Mouse (Mus musculus) testis, postnatal 10 days (tissue): ENCODE data around the gene Tspan11.
A peak's percentile ranks its signal among the peaks of the same experiment; 100 is the strongest.

Experiments used
- DNase-seq: peaks from one replicate; pipeline ENCODE4 v3.0.0; 2021; ENCODE audit warnings: low spot score

Gene Tspan11

GRCm38 (mm10) chr6:127877026-127877425 is 10.4 kb upstream of the Tspan11 start:
- DNase-seq = peak; percentile 51

- no peak for DNase-seq
Measured at GRCm38 (mm10) chr6:127879472-127879871, 7.9 kb upstream of the Tspan11 start.

GRCm38 (mm10) chr6:127886916-127887315 is 473 bp upstream of the Tspan11 start:
- no peak for DNase-seq

- DNase-seq = no peak
Measured at GRCm38 (mm10) chr6:127888581-127888980, 1.2 kb downstream of the Tspan11 start.

- no peak for DNase-seq
Measured at GRCm38 (mm10) chr6:127893611-127894010, 6.2 kb downstream of the Tspan11 start.

- DNase-seq = no peak
Measured at GRCm38 (mm10) chr6:127894999-127895398, 7.6 kb downstream of the Tspan11 start.

- no peak for DNase-seq
Measured at GRCm38 (mm10) chr6:127896425-127896824, 9.0 kb downstream of the Tspan11 start.

- no peak for DNase-seq
Measured at GRCm38 (mm10) chr6:127897342-127897741, 10.0 kb downstream of the Tspan11 start.

GRCm38 (mm10) chr6:127900062-127900461 is 12.7 kb downstream of the Tspan11 start:
- DNase-seq = no peak

- no peak for DNase-seq
Measured at GRCm38 (mm10) chr6:127901261-127901660, 13.9 kb downstream of the Tspan11 start.

- DNase-seq = no peak
Measured at GRCm38 (mm10) chr6:127901669-127902068, 14.3 kb downstream of the Tspan11 start.

GRCm38 (mm10) chr6:127902559-127902958 is 15.2 kb downstream of the Tspan11 start:
- no peak for DNase-seq

- no peak for DNase-seq
Measured at GRCm38 (mm10) chr6:127910638-127911037, 23.2 kb downstream of the Tspan11 start.

- no peak for DNase-seq
Measured at GRCm38 (mm10) chr6:127911687-127912086, 24.3 kb downstream of the Tspan11 start.

GRCm38 (mm10) chr6:127912938-127913337 is 25.5 kb downstream of the Tspan11 start:
- no peak for DNase-seq

- no peak for DNase-seq
Measured at GRCm38 (mm10) chr6:127916993-127917392, 29.6 kb downstream of the Tspan11 start.

- no peak for DNase-seq
Measured at GRCm38 (mm10) chr6:127917712-127918111, 30.3 kb downstream of the Tspan11 start.

GRCm38 (mm10) chr6:127919491-127919890 is 32.1 kb downstream of the Tspan11 start:
- no peak for DNase-seq

- peak; percentile 88 for DNase-seq
Measured at GRCm38 (mm10) chr6:127920652-127921051, 33.3 kb downstream of the Tspan11 start.

GRCm38 (mm10) chr6:127921996-127922395 is 34.6 kb downstream of the Tspan11 start:
- no peak for DNase-seq

GRCm38 (mm10) chr6:127923296-127923695 is 35.9 kb downstream of the Tspan11 start:
- DNase-seq = no peak

- no peak for DNase-seq
Measured at GRCm38 (mm10) chr6:127924750-127925149, 37.4 kb downstream of the Tspan11 start.

GRCm38 (mm10) chr6:127925915-127926314 is 38.5 kb downstream of the Tspan11 start:
- DNase-seq = no peak

GRCm38 (mm10) chr6:127928682-127929081 is 41.3 kb downstream of the Tspan11 start:
- no peak for DNase-seq

GRCm38 (mm10) chr6:127932697-127933096 is 45.3 kb downstream of the Tspan11 start:
- DNase-seq = peak; percentile 65
